Mouse (Mus musculus) intestine, postnatal 0 days (tissue): ENCODE results near the gene Them4. TPM values are rescaled to one million over a fixed set of nuclear protein-coding genes. Genes with fewer than 3 reads are reported as not detected.
"Not testable (repeated sequence)": the region's sequence is repeated elsewhere in the genome, so short reads cannot be mapped to it uniquely, and the experiment has no call there.

Experiments
- ATAC-seq: fragments of 200-750 bp; cut with Nextera tagmentation; 2 replicates; pipeline ENCODE4 v1.8.0; 2017; ENCODE audit warnings: mild to moderate bottlenecking, moderate TSS enrichment, moderate library complexity
- H3K27ac ChIP-seq: fragments of 300-500 bp; sonication (generic); 2 replicates; pipeline ENCODE4 v1.5.1; 2014; ENCODE audit warnings: mild to moderate bottlenecking, low read depth, low read length, moderate library complexity
- H3K27me3 ChIP-seq: fragments of 300-500 bp; sonication (generic); replicated peaks from 2 replicates; pipeline ENCODE4 v1.6.1; 2014; ENCODE audit warnings: low read length, mixed read lengths; ENCODE audit not compliant: control insufficient read depth, insufficient read depth
- H3K36me3 ChIP-seq: fragments of 300-500 bp; sonication (generic); 2 replicates; pipeline ENCODE4 v1.6.1; 2014; ENCODE audit warnings: mild to moderate bottlenecking, moderate library complexity; ENCODE audit not compliant: control insufficient read depth, insufficient read depth
- H3K4me1 ChIP-seq: fragments of 300-500 bp; sonication (generic); replicated peaks from 2 replicates; pipeline ENCODE4 v1.6.1; 2014; ENCODE audit warnings: antibody characterized with exemption, low read length, mixed read lengths; ENCODE audit not compliant: control insufficient read depth, insufficient read depth
- H3K4me2 ChIP-seq: fragments of 300-500 bp; sonication (generic); replicated peaks from 2 replicates; pipeline ENCODE4 v1.6.1; 2014; ENCODE audit warnings: low read depth, mild to moderate bottlenecking, moderate library complexity
- H3K4me3 ChIP-seq: fragments of 300-500 bp; sonication (generic); 2 replicates; pipeline ENCODE4 v1.5.1; 2014; ENCODE audit warnings: low read depth, low read length
- H3K9ac ChIP-seq: fragments of 300-500 bp; sonication (generic); 2 replicates; pipeline ENCODE4 v1.6.1; 2014; ENCODE audit warnings: mild to moderate bottlenecking, low read depth, low read length
- H3K9me3 ChIP-seq: fragments of 300-500 bp; sonication (generic); 2 replicates; pipeline ENCODE4 v1.6.1; 2016; ENCODE audit warnings: mixed run types; ENCODE audit not compliant: control insufficient read depth
- CTCF ChIP-seq: sonication (generic); IDR thresholded peaks from 2 replicates; pipeline ENCODE4 v1.5.1; 2016; ENCODE audit warnings: low read depth, mild to moderate bottlenecking, control low read depth, antibody characterized with exemption, moderate library complexity
- WGBS: fragments of 180-500 bp; shearing (Covaris S2); extraction: QIAGEN DNeasy Blood & Tissue Kit; methylation state at CpG from one replicate; pipeline ENCODE4 v1.1.7; 2014; 5-methylcytosine and 5-hydroxymethylcytosine counted together
- polyA plus RNA-seq: library from polyadenylated mRNA; unstranded; fragments of >200 nt; fragmentation: Nextera tagmentation; extraction: Ambion mirVana; gene quantifications from 2 replicates; pipeline ENCODE4 v1.2.1, GENCODE M21; 2015

The Them4 gene
- polyA plus RNA-seq, result 18.0 and 19.8 TPM in 2 replicates

- H3K27me3 ChIP-seq, result no peaks in the 10 kb centered on the region
- under 1% methylated on average over 47 of the region's 47 CpGs for WGBS
These were observed at the start of gene Them4 for GRCm38 (mm10) chr3:94309633-94310363. Gene Them4 (plus strand): TSS chr3:94310089.

GRCm38 (mm10) chr3:94260598-94260997, 49.3 kb upstream of the Them4 start:
- Histone ChIP-seq H3K4me3 (no peak overlapping the region), H3K4me2 (no peak overlapping the region), H3K9ac (no peak overlapping the region), H3K36me3 (no peaks in the 10 kb centered on the region), H3K9me3 (no peaks in the 10 kb centered on the region), H3K4me1 (no peaks in the 10 kb centered on the region), H3K27ac (no peak overlapping the region), H3K27me3 (no peaks in the 10 kb centered on the region)
- peak; percentile 76 for TF ChIP-seq CTCF
- 41% methylated on average over 6 of the region's 6 CpGs for WGBS
- ATAC-seq, result peak; percentile 28; the same call in 1 of the 2 replicates

More at GRCm38 (mm10) chr3:94309633-94310363, at the start of gene Them4:
- peak within 1 kb of the TSS; percentile 82 for H3K27ac ChIP-seq
- 0 out of 2 replicates have a peak, but pooled peaks cover 2% of the 10 kb centered on the region for H3K4me1 ChIP-seq
- 0 out of 2 replicates have a peak, but pooled peaks have one; percentile 35 for TF ChIP-seq CTCF
- H3K4me3 ChIP-seq, result peak within 1 kb of the TSS; percentile 67
- no peaks in the 10 kb centered on the region for H3K9me3 ChIP-seq
- H3K9ac ChIP-seq, result peak within 1 kb of the TSS; percentile 57
- ATAC-seq, result peak; percentile 97
- peak within 1 kb of the TSS; percentile 82 for H3K4me2 ChIP-seq
- no peaks in the 10 kb centered on the region for H3K36me3 ChIP-seq

GRCm38 (mm10) chr3:94263736-94264135, 46.2 kb upstream of the Them4 start, which contains the start of gene Gm4778:
Gene Gm4778 (plus strand): TSS chr3:94264036.
- H3K27me3 ChIP-seq, H3K4me2 ChIP-seq, H3K4me1 ChIP-seq, ATAC-seq, H3K27ac ChIP-seq, H3K36me3 ChIP-seq, H3K9ac ChIP-seq, H3K4me3 ChIP-seq, H3K9me3 ChIP-seq: not testable (repeated sequence)
- 91% methylated on average over 1 of the region's 1 CpGs for WGBS

GRCm38 (mm10) chr3:94275991-94276390, 33.9 kb upstream of the Them4 start:
- 85% methylated on average over 11 of the region's 11 CpGs for WGBS
- no peaks in the 10 kb centered on the region for H3K36me3 ChIP-seq

GRCm38 (mm10) chr3:94305457-94305856, 4.4 kb upstream of the Them4 start:
- Histone ChIP-seq H3K4me2 (no peak overlapping the region), H3K9ac (no peak overlapping the region), H3K27ac (no peak overlapping the region), H3K4me3 (no peak overlapping the region), H3K4me1 (no peaks in the 10 kb centered on the region), H3K36me3 (no peaks in the 10 kb centered on the region), H3K27me3 (no peaks in the 10 kb centered on the region), H3K9me3 (no peaks in the 10 kb centered on the region)
- WGBS, result 77% methylated on average over 1 of the region's 1 CpGs
- ATAC-seq, result no peak
- no peak for TF ChIP-seq CTCF

More at GRCm38 (mm10) chr3:94275991-94276390, 33.9 kb upstream of the Them4 start:
- TF ChIP-seq CTCF, result no peak
- Histone ChIP-seq H3K9me3 (no peaks in the 10 kb centered on the region), H3K9ac (no peak overlapping the region), H3K27ac (no peak overlapping the region), H3K4me2 (no peak overlapping the region), H3K4me1 (no peaks in the 10 kb centered on the region), H3K4me3 (no peak overlapping the region), H3K27me3 (no peaks in the 10 kb centered on the region)
- no peak; the same call in 1 of the 2 replicates for ATAC-seq

GRCm38 (mm10) chr3:94306975-94307374, 2.9 kb upstream of the Them4 start:
- H3K9ac ChIP-seq, result no peak overlapping the region
- H3K4me1 ChIP-seq, result 0 out of 2 replicates have a peak, but pooled peaks cover 1% of the 10 kb centered on the region
- H3K4me3 ChIP-seq, result no peak overlapping the region
- no peak overlapping the region for H3K4me2 ChIP-seq
- H3K9me3 ChIP-seq, result no peaks in the 10 kb centered on the region
- no peak for TF ChIP-seq CTCF
- no peaks in the 10 kb centered on the region for H3K27me3 ChIP-seq
- no peak for ATAC-seq
- H3K27ac ChIP-seq, result no peak overlapping the region
- no peaks in the 10 kb centered on the region for H3K36me3 ChIP-seq
